Mouse (Mus musculus): ENCODE results near the gene Psmd12.

DNA sequence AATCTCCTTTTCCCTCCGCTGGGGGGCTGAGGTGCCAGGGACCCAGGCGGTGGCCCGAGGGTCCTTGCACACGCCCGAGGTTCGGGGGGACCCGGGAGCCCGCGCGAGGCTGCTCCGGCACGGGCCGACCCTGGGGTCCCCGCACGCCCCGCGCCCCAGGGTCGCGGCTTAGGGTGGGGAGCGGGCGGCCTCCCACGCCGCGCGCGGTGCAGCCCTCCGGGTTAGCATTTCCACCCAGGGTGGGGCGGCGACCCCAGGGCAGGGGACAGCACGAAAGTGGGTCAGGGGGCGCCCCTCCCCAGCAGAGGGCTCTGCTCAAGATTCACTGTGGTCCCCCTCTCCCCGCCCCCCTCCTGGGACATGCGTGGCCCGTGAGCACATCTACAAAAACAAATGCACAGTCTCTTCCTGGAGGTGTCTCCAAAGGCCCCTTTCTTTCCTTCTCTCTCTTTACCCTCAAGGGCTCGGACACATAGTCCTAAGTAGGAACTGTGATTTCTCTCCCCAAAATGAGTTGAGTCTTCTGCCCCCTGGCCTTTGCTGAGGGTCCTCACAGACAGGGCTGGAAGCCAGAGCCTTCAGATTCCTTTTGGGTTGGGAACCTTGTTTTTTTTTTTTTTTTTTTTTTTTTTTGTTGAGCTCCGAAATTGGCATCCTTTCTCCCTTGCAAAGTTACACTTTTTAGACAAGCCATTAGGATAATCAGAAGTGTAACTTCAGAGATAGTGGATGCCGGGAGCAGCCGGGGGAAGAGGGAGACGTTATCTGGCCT, 69.1 kb downstream of the Psmd12 start:
- 0 out of 2 replicates have a peak, but pooled peaks have one; percentile 5 for TF ChIP-seq CTCF (IDR thresholded peaks at IDR 0.05; ENCODE audit: low read depth)
- TF ChIP-seq EP300 (IDR thresholded peaks at IDR 0.05; ENCODE audit: low read depth): no peak
